Mouse (Mus musculus) naive thymus-derived CD4-positive, alpha-beta T cell, adult 2 months (primary cell): ENCODE results near the gene Bptf.
"Not testable (repeated sequence)": the region's sequence is repeated elsewhere in the genome, so short reads cannot be mapped to it uniquely, and the experiment has no call there.

Experiments
- DNase-seq: peaks from one replicate; pipeline ENCODE4 v3.0.0-alpha.2; 2011; ENCODE audit warnings: low read depth

Gene Bptf

GRCm38 (mm10) chr11:107131749-107132421 is at the start of gene Bptf:
Gene Bptf (minus strand): TSS chr11:107132127.
- peak; percentile 94 for DNase-seq

GRCm38 (mm10) chr11:107161215-107161614 is 29.3 kb upstream of the Bptf start:
- no peak for DNase-seq

- DNase-seq = peak; percentile 68
Measured at GRCm38 (mm10) chr11:107159034-107159433, 27.1 kb upstream of the Bptf start.

DNA sequence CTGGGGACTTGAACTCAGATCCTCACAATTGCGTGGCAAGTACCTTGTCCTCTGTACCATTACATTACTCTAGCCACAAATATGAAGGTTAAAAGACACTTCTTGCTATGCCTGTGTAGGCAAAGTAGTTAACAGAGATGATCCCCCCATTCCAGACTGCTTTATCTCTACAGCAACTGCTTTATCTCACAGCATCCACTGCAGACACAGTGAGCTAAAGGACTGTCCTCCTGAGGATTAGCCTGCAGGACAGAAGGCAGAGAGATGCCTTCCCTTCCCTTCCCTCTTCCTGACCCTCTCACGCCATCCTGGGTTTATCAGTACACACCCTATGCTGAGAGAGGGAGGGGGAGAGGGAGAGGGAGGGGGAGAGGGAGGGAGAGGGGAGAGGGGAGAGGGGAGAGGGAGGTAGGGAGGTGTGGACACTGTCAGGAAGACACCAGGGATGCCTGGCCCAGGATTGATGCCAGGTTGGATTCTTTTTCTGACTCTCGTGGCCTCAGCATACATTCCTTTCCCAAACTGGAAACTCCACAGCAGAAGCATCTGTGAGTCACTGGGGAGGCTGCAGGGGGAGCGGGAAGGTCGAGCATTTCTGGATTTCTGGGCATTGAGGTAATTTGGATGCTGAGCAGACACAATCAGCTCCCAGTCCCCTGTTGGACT is 25.2 kb upstream of the Bptf start:
- no peak for DNase-seq

GRCm38 (mm10) chr11:107155292-107155691 is 23.4 kb upstream of the Bptf start:
- no peak for DNase-seq

DNA sequence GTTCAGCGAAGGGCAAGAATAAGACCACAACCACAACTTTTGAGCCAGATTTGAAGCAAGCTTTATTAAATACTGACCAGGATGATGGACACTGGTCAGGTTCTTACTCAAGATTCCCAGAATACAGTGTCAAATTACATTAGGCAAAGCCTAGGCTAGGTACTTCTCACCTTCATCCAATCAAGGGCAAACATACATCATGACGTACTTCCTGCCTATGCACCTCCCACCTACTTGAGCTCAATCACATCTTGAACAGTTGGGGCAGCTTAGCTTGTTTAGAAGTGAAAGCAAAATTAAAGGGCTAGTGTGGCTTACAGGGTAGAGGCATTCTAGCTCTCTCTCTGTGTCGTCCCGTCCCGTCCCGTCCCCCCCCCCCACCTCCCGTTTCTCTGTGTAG is 22.5 kb upstream of the Bptf start:
- DNase-seq = no peak

DNA sequence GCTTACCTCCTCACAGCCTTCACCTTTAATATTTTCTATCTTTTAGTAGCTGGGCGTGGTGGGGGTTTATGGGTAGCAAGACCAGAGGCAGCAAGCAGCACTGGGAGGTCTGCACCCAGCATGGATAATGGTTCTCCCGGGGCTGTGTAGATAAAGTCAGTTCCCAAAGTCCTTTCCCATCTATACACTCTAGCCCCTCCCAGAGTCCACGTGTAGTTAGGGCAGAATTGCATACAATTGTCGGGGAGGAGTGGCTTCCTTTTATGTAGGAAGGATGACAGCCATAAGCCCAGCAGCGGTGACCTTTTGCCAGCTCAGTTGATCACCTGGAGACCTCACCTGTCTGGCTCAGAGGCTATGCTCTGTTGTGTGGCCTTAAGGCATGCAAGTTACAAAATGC is 21.7 kb upstream of the Bptf start:
- DNase-seq = no peak

DNA sequence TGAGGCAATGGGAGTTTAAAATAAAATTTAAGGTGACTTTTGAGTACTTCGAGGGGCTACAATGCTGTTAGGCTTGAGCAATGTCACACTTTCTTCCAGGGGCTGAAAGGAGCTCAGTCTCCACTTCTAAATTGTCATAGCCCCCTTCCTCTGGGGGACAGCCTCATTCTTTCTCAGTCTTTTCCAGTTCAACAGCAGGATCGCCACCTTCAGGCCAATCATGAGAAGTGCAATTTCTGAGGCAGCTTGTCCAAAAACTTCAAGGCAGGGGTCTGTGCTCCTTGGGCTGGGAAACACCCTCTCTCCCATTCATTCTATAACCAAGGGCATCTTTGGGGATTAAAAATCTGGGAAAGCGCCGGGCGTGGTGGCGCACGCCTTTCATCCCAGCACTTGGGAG is 19.9 kb upstream of the Bptf start:
- peak; percentile 61 for DNase-seq

DNA sequence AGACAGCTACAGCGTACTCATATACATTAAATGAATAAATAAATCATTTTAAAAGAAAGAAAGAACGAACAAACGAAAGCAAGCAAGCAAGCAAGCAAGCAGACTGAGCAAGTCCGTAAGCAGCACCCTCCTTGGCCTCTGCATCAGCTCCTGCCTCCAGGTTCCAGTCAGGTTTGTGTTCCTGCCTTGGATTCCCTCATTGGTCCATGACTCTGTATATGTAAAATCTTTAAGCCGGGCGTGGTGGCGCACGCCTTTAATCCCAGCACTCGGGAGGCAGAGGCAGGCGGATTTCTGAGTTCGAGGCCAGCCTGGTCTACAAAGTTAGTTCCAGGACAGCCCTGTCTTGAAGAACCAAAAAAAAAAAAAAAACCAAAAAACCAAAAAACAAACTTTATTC is 12.0 kb upstream of the Bptf start:
- DNase-seq = not testable (repeated sequence)

- no peak for DNase-seq
Measured at GRCm38 (mm10) chr11:107142382-107142781, 10.5 kb upstream of the Bptf start.

- peak; percentile 52 for DNase-seq
Measured at GRCm38 (mm10) chr11:107140756-107141155, 8.8 kb upstream of the Bptf start.

GRCm38 (mm10) chr11:107138633-107139032 is 6.7 kb upstream of the Bptf start:
- peak; percentile 77 for DNase-seq

GRCm38 (mm10) chr11:107137593-107137992 is 5.7 kb upstream of the Bptf start:
- no peak for DNase-seq

DNA sequence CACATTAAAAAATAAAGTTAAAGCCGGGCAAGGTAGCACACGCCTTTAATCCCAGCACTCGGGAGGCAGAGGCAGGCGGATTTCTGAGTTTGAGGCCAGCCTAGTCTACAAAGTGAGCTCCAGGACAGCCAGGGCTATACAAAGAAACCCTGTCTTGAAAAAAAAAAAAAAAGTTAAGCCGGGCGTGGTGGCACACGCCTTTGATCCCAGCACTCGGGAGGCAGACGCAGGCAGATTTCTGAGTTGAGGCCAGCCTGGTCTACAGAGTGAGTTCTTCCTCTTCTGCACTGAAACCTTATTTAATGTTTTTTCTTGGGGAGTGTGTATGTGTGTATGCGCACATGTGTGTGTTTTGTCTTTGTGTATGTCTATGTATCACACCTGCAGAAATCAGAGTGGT is 4.5 kb upstream of the Bptf start:
- not testable (repeated sequence) for DNase-seq

- no peak for DNase-seq
Measured at GRCm38 (mm10) chr11:107135741-107136140, 3.8 kb upstream of the Bptf start.

DNA sequence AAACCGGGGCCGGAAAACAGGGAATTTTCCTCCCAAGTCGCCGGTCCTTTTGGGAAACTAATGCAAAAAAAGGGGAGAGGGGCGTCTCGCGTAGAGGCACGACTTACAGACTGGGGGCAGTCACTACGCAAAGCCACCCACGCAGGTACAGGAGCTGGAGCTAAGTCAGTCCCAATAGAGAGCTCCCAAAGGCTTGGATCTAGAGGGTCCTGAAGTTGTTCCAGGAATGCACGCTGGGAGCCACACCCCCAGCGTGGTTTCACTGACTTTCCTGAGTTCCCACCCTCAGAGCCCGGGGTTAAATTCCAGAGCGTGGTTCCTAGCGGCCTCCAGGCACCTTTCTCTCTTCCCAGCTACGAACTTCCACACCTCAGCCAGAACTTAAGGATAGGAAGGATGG is 499 bp upstream of the Bptf start:
- DNase-seq = no peak

- peak; percentile 78 for DNase-seq
Measured at GRCm38 (mm10) chr11:107130879-107131748, 813 bp downstream of the Bptf start.

- DNase-seq = peak; percentile 48
Measured at GRCm38 (mm10) chr11:107130221-107130788, 1.6 kb downstream of the Bptf start.

DNA sequence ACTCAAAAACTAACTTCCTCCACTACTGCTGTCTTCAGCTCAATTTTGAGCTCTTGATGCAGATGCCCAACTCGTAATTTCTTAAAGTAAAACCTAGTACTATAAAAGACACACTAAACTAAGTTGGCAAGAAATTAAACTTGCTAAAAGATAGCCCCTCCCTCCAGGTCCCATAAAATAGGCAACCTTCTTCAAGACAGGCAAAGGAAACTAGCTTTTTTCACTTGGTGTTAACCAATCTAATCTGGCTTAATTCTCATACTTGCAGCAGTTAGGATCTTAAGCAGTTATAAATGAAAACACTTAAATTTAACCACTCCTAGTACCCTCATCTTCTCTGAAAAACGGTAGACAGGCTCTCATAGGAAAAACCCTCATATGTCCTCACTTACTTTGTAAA is 2.3 kb downstream of the Bptf start:
- DNase-seq = no peak

DNA sequence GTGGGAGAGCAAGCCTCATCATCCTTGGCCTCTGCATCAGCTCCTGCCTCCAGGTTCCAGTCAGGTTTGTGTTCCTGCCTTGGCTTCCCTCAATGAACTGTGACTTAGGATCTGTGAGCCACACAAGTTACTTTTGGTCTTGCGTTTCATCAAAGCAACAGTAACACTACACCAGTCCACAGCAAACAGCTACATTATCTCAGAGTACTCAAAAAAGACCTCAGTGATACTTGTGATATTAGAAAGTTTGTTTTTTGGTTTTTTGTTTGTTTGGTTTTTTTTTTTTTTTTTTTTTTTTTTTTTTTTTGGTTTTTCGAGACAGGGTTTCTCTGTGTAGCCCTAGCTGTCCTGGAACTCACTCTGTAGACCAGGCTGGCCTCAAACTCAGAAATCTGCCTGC is 5.2 kb downstream of the Bptf start:
- DNase-seq = not testable (repeated sequence)

DNA sequence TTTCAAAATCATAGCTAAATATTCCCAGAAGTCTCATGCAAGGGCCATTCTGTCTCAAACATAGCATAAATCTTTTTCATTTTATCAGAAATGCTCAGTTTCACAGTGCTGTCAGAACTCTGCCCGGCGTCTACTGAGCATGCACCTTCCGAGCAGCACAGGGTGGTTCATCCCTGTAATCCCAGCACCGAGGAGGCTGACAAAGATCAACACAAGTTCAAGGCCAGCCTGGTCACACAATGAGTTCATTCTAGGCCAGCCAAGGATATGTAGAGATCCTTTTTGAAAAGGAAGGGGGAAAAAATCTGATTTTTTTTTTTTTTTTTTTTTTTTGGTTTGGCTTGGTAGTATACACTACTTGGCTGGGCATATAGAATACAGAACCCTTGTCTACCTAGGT is 6.9 kb downstream of the Bptf start:
- no peak for DNase-seq

DNA sequence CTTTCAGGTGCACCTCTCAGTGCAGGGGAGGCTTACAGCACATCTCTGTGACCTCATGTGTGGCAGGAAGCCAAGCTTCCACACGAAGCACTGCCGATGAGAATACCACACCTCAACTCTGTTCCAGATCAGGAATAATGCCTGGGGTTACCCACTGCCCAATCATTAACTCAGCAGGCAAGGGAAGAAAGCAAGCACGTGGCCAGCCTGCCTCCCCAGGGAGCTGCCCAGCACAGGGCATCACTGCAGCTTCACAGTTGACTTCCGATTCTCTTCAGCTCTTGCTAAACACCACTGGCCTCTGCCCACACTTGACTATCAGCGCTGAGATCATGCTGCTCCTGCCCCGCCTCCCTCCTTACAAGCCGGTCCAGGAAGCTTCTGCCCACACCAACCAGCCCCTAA is 7.6 kb downstream of the Bptf start:
- peak; percentile 70 for DNase-seq

- DNase-seq = no peak
Measured at GRCm38 (mm10) chr11:107117789-107118188, 14.1 kb downstream of the Bptf start.
